Mouse (Mus musculus) hindlimb bud, embryonic 11.5 days (tissue): ENCODE measurements at regions not wholly inside any gene's neighbourhood (a gene's known extent, or its start where the extent isn't known, plus 50 kb on each side); places are given as distances from the start of the nearest gene placed in this dataset.

Source experiments
- DNase-seq: peaks from one replicate; pipeline ENCODE4 v3.0.0-alpha.2; 2012; ENCODE audit warnings: low read depth, low spot score; ENCODE audit errors: extremely low spot score

- no peak for DNase-seq
These were observed 161.4 kb downstream of the Btg1 start for GRCm38 (mm10) chr10:96778220-96778619.

- DNase-seq, result no peak
These were observed 167.2 kb downstream of the Btg1 start for GRCm38 (mm10) chr10:96783966-96784365.

DNA sequence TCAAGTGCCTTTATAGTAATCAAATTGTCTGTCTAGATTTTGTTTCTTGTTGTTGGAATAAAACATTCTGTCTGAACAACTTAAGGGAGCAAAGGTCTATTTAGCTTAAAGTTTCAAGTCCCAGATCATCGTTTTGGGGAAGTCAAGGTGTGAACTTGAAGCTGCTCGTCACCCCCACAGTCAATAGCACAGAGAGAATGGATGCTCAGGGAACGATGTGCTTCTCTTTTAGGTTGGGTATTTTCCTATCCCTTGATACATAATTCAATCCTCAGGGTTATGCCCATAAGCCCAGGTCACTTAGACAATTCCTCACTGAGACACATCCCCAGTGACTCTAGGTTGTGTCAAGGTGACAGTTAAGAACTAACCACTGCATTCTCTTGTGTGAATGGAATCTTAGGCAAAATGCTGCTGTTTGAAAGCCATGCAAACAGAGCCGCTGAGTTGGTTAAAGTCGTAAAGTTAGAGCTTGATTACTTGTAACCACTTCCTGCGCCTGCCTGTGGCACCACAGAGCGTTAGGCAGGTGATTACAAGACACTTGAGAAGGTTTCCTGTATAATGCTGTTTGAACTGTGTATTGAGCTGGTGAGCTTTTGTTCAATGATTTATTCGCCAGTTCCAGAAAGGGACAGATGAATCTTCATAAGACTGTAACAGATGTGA, 170.2 kb downstream of the Btg1 start:
- no peak for DNase-seq

DNA sequence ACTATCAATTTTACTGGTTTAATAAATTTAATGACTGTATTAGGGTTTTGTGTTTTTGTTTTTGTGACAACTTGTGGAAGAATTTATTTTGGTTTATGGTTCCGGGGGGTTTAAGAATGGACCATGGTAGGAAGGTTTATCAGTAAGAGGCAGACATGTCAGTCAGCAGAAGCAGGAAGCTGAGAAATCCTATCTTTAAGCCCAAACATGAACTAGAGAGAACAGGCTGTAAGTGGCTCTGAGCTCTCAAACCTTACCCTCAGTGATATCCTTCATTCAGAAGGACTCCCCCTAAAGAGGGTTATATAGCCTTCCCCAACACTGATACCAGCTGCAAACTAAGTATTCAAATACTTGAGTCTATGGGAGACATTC, 170.8 kb downstream of the Btg1 start:
- no peak for DNase-seq

DNA sequence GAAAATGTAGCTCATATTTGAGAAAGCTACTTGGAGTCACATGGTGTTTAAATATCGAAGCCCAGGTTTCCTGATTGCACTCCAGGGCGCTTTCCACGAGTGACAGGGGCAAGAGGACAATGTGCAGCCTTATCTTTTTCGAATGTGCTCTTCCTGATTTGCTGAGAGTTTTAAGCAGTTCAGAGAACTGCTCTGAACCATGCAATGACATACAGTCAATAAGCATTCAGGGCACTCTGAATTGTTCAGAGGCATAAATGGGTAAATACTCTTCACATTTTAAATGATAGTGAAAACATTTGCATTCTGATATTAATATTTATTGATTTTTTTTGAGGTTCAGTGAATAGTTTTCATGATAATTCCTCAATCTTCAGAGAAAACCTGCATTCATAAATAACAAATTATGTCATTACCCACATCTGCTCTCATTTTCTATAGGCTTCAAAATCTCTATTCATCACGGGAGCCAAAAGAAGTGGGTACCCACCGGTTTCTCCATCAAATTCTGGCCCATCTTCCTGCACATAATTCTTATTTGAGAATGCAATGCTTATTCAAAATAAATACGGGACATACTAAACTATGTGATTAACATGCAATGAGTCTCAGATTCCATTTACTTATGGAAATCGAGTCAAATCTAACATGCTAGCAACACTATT, 171.7 kb downstream of the Btg1 start:
- no peak for DNase-seq

GRCm38 (mm10) chr10:96797116-96797515, 180.3 kb downstream of the Btg1 start:
- DNase-seq, result no peak

DNA sequence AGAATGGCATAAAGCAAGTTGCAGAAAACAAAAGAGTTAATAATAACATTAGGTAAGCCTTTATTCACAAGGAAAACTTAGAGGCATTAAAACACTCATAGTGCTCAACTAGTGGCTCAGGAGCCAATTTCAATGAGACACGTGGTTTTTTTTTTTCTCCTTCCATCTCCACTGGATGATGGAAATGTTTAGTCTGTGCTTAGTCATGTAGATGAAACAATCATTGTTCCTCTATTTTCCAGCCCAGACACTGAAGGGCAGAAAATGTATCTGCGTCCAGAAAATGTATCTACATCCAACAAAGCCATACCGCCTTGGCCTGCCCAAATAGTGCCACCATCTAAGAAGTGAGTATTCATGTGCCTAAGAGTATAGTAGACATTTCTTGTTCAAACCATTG, 184.0 kb downstream of the Btg1 start:
- no peak for DNase-seq

GRCm38 (mm10) chr10:96804030-96804784, 187.4 kb downstream of the Btg1 start:
- no peak for DNase-seq

DNA sequence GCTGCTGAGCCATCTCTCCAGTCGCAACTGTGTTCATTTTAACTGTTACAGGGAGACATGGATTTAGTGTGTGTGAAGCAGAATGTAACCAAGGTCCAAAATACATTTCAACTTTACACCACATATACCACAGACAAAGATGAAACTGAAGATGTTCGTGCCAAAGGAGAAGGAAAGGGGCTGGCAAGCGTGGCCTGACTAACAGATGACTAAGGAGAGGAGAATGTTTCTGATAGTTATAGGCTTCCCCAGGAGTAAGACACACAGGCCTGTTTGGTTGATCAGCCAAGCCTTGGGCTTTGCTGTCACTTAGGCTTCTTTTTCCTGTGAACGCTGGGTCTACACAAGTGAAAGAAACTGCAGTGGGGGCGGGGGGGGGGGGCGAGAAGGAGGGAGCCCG, 189.8 kb downstream of the Btg1 start:
- no peak for DNase-seq

- no peak for DNase-seq
These were observed 205.0 kb downstream of the Btg1 start for GRCm38 (mm10) chr10:96821852-96822251.

- DNase-seq, result peak; percentile 47
These were observed 205.8 kb downstream of the Btg1 start for GRCm38 (mm10) chr10:96822344-96823335.

GRCm38 (mm10) chr10:96826234-96826788, 209.5 kb downstream of the Btg1 start:
- no peak for DNase-seq

GRCm38 (mm10) chr10:96827971-96828370, 211.2 kb downstream of the Btg1 start:
- DNase-seq, result no peak

- DNase-seq, result no peak
These were observed 211.9 kb downstream of the Btg1 start for GRCm38 (mm10) chr10:96828581-96829246.

DNA sequence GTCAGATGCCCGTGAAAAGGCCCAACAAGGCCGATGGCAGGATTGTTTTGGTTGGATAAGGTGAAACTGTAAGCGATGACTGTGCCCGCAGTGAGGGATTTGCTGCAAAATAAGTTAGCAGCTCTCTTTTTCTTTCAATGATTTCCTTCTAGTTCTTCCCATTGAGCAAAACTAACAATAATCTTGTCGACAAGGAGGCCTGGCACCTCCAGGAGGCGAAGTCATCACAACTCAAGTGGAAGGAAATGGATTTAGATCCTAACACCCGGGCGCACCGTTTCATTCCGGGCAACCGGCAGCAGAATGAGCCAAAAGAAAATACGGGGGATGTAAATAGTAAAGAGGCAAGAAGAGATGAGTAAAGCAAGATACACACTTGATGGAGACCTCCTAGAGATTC, 214.3 kb downstream of the Btg1 start:
- DNase-seq, result no peak

GRCm38 (mm10) chr10:96837230-96837629, 220.4 kb downstream of the Btg1 start:
- DNase-seq, result no peak

- no peak for DNase-seq
These were observed 224.3 kb downstream of the Btg1 start for GRCm38 (mm10) chr10:96841128-96841527.

- DNase-seq, result no peak
These were observed 225.2 kb downstream of the Btg1 start for GRCm38 (mm10) chr10:96841956-96842355.

- DNase-seq, result no peak
These were observed 229.1 kb downstream of the Btg1 start for GRCm38 (mm10) chr10:96845906-96846305.

GRCm38 (mm10) chr10:96847028-96847427, 230.2 kb downstream of the Btg1 start:
- DNase-seq, result no peak
